Mouse (Mus musculus) cerebellum, adult 2 months (tissue): Measurements from ENCODE around the gene Il27ra.

Source experiments
- CTCF ChIP-seq: fragments of 200-500 bp; IDR thresholded peaks from 2 replicates; pipeline ENCODE4 v1.5.1; 2011; ENCODE audit warnings: low read depth, mild to moderate bottlenecking, control low read depth, low read length, moderate library complexity, borderline replicate concordance; ENCODE audit not compliant: insufficient read depth
- POLR2A ChIP-seq: fragments of 200-500 bp; IDR thresholded peaks from 2 replicates; pipeline ENCODE4 v1.6.1; 2011; ENCODE audit warnings: low read length, control low read depth, borderline replicate concordance; ENCODE audit not compliant: insufficient read depth

GRCm38 (mm10) chr8:84076412-84076811 is 34.0 kb upstream of the Il27ra start:
- no peak for TF ChIP-seq CTCF
- no peak for TF ChIP-seq POLR2A
